Mouse (Mus musculus): ENCODE data around the gene Ifna7.
"Not testable (repeated sequence)": the region's sequence is repeated elsewhere in the genome, so short reads cannot be mapped to it uniquely, and the experiment has no call there.

Ifna7 gene

DNA sequence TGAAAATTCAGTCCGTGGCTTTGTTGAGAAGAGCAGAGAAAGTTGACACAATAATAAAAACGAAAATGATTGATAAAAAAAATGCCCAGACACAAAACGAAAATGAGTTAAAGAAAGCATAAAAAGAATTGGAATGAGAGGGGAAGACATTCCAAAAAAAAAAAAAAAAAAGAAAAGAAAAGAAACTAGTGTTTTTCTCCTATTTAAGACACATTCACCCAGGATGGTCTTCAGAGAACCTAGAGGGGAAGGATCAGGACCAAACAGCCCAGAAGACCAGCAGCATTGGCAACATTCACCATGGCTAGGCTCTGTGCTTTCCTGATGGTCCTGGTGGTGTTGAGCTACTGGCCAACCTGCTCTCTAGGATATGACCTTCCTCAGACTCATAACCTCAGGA, at the start of gene Ifna7:
Gene Ifna7 (plus strand): TSS at position 301 of the 400 bp plus-strand sequence.
- DNase-seq (ENCODE audit: low read depth): no peak

DNA sequence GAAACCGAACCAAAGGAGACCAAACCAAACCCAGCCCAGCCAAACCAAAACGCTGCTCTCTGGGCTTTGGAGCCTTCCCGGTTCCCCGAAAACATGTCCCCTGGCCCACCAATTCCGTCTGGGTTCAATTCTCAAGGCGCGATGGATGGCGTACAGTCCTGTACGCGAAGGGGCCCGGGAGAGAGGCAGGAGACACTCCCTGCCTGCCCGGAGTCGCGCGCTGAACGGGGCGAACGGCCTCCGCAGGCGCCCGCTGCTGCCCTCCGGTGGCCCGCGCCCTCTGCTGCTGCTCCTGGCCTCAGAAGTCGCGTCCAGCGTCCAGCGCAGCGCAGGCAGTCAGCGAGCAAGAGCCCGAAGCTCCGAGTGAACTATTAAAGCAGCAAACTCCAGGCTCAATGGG, 42.5 kb upstream of the Ifna7 start, which contains the start of gene Gm13290:
Gene Gm13290 (plus strand): TSS at position 301 of the 400 bp plus-strand sequence.
- not testable (repeated sequence) for DNase-seq (ENCODE audit: low read depth)

- not testable (repeated sequence) for DNase-seq (ENCODE audit: low read depth)
Measured at GRCm38 (mm10) chr4:88776622-88777021, 39.4 kb upstream of the Ifna7 start, which contains the start of gene Gm13289. Gene Gm13289, plus strand, starts transcription at chr4:88776922.

- not testable (repeated sequence) for DNase-seq (ENCODE audit: low read depth)
Measured at GRCm38 (mm10) chr4:88779550-88779949, 36.5 kb upstream of the Ifna7 start, which contains the start of gene Gm13272. Gene Gm13272, plus strand, starts transcription at chr4:88779850.

DNA sequence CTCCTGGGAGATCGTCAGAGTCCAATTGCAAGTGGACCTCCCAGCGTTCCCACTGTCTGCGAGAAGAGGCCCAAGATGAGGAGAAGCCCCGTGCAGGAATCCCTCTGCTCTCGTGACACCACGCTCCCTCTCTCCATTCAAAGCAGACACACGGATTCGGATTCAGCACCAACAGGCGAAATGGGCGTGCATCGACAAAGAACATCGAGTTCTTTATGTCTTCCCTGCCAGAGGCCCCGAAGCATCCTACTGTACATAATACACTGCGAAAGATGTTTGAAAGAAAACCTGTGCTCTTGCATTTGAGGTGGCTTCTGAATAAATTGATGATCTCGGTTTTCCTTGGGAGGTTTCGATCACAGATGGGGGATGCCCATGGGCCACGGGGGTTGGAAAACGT, 35.7 kb upstream of the Ifna7 start:
- not testable (repeated sequence) for DNase-seq (ENCODE audit: low read depth)

DNA sequence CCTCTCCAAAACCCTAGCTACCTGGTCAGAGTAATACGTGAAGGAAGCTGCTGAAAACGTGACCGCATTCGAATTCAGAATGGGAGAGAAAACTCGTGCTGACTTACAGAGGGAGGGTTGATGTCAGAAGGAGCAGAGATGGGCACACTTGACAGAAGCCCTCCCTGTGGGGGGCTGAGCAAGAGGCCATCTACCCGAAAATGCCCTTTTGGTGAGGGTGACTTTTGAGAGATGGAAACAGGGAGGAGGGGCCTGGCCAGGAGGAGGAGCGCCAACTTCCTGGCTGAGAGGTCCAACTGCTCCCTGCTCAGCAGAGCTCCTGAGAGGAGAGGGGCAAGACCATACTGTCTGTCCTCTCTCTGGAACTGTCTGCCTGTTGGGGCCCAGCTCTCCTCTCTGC, 34.2 kb upstream of the Ifna7 start, which contains the start of gene Ifnz:
Gene Ifnz (plus strand): TSS at position 301 of the 400 bp plus-strand sequence.
- DNase-seq (ENCODE audit: low read depth): not testable (repeated sequence)

DNA sequence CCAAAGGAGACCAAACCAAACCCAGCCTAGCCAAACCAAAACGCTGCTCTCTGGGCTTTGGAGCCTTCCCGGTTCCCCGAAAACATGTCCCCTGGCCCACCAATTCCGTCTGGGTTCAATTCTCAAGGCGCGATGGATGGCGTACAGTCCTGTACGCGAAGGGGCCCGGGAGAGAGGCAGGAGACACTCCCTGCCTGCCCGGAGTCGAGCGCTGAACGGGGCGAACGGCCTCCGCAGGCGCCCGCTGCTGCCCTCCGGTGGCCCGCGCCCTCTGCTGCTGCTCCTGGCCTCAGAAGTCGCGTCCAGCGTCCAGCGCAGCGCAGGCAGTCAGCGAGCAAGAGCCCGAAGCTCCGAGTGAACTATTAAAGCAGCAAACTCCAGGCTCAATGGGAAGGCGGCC, 33.7 kb upstream of the Ifna7 start:
- not testable (repeated sequence) for DNase-seq (ENCODE audit: low read depth)

DNA sequence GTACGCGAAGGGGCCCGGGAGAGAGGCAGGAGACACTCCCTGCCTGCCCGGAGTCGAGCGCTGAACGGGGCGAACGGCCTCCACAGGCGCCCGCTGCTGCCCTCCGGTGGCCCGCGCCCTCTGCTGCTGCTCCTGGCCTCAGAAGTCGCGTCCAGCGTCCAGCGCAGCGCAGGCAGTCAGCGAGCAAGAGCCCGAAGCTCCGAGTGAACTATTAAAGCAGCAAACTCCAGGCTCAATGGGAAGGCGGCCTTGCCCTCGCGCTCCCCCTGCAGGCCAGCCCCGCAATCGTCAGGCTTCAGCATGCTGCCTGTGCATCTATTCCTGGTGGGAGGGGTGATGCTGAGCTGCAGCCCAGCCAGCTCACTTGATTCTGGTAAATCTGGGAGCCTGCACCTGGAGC, 30.6 kb upstream of the Ifna7 start, which contains the start of gene Gm13276:
Gene Gm13276 (plus strand): TSS at position 301 of the 400 bp plus-strand sequence.
- DNase-seq (ENCODE audit: low read depth): not testable (repeated sequence)

DNA sequence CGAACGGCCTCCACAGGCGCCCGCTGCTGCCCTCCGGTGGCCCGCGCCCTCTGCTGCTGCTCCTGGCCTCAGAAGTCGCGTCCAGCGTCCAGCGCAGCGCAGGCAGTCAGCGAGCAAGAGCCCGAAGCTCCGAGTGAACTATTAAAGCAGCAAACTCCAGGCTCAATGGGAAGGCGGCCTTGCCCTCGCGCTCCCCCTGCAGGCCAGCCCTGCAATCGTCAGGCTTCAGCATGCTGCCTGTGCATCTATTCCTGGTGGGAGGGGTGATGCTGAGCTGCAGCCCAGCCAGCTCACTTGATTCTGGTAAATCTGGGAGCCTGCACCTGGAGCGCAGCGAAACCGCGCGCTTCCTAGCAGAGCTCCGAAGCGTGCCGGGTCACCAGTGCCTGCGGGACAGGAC, 27.6 kb upstream of the Ifna7 start, which contains the start of gene Gm13277:
Gene Gm13277 (plus strand): TSS at position 231 of the 400 bp plus-strand sequence.
- not testable (repeated sequence) for DNase-seq (ENCODE audit: low read depth)

DNA sequence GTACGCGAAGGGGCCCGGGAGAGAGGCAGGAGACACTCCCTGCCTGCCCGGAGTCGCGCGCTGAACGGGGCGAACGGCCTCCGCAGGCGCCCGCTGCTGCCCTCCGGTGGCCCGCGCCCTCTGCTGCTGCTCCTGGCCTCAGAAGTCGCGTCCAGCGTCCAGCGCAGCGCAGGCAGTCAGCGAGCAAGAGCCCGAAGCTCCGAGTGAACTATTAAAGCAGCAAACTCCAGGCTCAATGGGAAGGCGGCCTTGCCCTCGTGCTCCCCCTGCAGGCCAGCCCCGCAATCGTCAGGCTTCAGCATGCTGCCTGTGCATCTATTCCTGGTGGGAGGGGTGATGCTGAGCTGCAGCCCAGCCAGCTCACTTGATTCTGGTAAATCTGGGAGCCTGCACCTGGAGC, 24.8 kb upstream of the Ifna7 start, which contains the start of gene Gm13278:
Gene Gm13278 (plus strand): TSS at position 301 of the 400 bp plus-strand sequence.
- DNase-seq (ENCODE audit: low read depth): not testable (repeated sequence)

GRCm38 (mm10) chr4:88793936-88794675, 21.9 kb upstream of the Ifna7 start, which contains the start of gene Gm13275:
Gene Gm13275, plus strand, starts transcription at chr4:88794487.
- not testable (repeated sequence) for DNase-seq (ENCODE audit: low read depth)

DNA sequence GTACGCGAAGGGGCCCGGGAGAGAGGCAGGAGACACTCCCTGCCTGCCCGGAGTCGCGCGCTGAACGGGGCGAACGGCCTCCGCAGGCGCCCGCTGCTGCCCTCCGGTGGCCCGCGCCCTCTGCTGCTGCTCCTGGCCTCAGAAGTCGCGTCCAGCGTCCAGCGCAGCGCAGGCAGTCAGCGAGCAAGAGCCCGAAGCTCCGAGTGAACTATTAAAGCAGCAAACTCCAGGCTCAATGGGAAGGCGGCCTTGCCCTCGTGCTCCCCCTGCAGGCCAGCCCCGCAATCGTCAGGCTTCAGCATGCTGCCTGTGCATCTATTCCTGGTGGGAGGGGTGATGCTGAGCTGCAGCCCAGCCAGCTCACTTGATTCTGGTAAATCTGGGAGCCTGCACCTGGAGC, 18.9 kb upstream of the Ifna7 start, which contains the start of gene Gm13279:
Gene Gm13279 (plus strand): TSS at position 301 of the 400 bp plus-strand sequence.
- not testable (repeated sequence) for DNase-seq (ENCODE audit: low read depth)

DNA sequence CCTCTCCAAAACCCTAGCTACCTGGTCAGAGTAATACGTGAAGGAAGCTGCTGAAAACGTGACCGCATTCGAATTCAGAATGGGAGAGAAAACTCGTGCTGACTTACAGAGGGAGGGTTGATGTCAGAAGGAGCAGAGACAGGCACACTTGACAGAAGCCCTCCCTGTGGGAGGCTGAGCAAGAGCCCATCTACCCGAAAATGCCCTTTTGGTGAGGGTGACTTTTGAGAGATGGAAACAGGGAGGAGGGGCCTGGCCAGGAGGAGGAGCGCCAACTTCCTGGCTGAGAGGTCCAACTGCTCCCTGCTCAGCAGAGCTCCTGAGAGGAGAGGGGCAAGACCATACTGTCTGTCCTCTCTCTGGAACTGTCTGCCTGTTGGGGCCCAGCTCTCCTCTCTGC, 16.7 kb upstream of the Ifna7 start, which contains the start of gene Gm13285:
Gene Gm13285 (plus strand): TSS at position 301 of the 400 bp plus-strand sequence.
- DNase-seq (ENCODE audit: low read depth): not testable (repeated sequence)

DNA sequence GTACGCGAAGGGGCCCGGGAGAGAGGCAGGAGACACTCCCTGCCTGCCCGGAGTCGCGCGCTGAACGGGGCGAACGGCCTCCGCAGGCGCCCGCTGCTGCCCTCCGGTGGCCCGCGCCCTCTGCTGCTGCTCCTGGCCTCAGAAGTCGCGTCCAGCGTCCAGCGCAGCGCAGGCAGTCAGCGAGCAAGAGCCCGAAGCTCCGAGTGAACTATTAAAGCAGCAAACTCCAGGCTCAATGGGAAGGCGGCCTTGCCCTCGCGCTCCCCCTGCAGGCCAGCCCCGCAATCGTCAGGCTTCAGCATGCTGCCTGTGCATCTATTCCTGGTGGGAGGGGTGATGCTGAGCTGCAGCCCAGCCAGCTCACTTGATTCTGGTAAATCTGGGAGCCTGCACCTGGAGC, 13.1 kb upstream of the Ifna7 start, which contains the start of gene Gm13287:
Gene Gm13287 (plus strand): TSS at position 301 of the 400 bp plus-strand sequence.
- not testable (repeated sequence) for DNase-seq (ENCODE audit: low read depth)

DNA sequence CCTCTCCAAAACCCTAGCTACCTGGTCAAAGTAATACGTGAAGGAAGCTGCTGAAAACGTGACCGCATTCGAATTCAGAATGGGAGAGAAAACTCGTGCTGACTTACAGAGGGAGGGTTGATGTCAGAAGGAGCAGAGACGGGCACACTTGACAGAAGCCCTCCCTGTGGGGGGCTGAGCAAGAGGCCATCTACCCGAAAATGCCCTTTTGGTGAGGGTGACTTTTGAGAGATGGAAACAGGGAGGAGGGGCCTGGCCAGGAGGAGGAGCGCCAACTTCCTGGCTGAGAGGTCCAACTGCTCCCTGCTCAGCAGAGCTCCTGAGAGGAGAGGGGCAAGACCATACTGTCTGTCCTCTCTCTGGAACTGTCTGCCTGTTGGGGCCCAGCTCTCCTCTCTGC, 10.8 kb upstream of the Ifna7 start, which contains the start of gene Gm13288:
Gene Gm13288 (plus strand): TSS at position 301 of the 400 bp plus-strand sequence.
- not testable (repeated sequence) for DNase-seq (ENCODE audit: low read depth)

- DNase-seq (ENCODE audit: low read depth): not testable (repeated sequence)
Measured at GRCm38 (mm10) chr4:88805761-88806160, 10.3 kb upstream of the Ifna7 start.

DNA sequence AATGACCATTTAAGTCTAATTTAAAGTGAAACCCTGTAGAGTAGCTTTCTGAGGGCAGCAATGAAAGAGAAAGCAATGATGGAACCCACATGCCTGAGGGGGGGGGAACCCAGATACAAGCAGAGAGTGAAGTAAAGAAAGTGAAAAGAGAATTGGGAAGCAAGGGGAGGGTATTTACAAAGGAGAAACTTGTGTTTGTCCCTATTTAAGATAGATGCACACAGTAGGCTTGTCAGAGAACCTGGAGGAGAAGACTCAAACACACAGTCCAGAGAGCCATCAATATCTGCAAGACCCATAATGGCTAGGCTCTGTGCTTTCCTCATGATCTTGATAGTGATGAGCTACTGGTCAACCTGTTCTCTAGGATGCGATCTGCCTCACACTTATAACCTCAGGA, 3.6 kb downstream of the Ifna7 start, which contains the start of gene Ifna11:
Gene Ifna11 (plus strand): TSS at position 301 of the 400 bp plus-strand sequence.
- no peak for DNase-seq (ENCODE audit: low read depth)

DNA sequence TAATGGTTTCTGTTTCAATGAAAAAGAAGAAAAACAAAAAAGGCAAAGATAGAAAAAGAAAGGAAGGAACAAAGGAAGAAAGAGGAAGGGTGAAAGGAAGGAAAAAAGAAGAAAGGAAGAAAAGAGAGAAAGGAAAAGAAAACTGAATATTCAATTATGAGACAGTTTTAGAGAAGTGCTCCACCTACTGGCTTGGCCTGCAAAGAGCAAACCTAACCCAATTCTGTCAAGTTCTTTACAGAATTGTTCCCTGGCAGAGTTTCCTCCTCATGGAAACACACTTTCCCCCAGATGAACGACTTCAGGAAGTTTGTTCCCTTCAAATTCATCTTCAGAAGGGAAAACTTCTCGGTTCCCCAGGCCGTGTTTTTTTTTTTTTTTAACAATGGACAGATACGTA, 7.0 kb downstream of the Ifna7 start:
- DNase-seq (ENCODE audit: low read depth): peak; percentile 58

DNA sequence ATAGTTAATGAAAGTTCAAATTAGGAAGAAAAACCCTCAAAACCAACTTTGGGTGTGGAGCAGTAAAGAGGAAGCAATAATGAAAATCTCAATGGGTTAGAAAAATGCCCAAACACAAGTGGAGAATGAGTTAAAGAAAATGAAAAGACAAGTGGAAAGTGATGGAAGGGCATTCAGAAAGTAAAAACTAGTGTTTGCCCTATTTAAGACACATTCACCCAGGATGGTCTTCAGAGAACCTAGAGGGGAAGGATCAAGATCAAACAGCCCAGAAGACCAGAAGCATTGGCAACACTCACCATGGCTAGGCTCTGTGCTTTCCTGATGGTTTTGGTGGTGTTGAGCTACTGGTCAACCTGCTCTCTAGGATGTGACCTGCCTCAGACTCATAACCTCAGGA, 11.1 kb downstream of the Ifna7 start, which contains the start of gene Ifna6:
Gene Ifna6 (plus strand): TSS at position 301 of the 400 bp plus-strand sequence.
- DNase-seq (ENCODE audit: low read depth): not testable (repeated sequence)

- peak; percentile 63 for DNase-seq (ENCODE audit: low read depth)
Measured at GRCm38 (mm10) chr4:88830523-88830922, 14.5 kb downstream of the Ifna7 start.

DNA sequence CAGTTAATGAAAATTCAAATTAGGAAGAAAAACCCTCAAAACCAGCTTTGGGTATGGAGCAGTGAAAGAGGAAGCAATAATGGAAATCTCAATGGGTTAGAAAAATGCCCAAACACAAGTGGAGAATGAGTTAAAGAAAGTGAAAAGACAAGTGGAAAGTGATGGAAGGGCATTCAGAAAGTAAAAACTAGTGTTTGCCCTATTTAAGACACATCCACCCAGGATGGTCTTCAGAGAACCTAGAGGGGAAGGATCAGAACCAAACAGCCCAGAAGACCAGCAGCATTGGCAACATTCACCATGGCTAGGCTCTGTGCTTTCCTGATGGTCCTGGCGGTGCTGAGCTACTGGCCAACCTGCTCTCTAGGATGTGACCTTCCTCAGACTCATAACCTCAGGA, 19.2 kb downstream of the Ifna7 start, which contains the start of gene Ifna5:
Gene Ifna5 (plus strand): TSS at position 301 of the 400 bp plus-strand sequence.
- DNase-seq (ENCODE audit: low read depth): not testable (repeated sequence)

DNA sequence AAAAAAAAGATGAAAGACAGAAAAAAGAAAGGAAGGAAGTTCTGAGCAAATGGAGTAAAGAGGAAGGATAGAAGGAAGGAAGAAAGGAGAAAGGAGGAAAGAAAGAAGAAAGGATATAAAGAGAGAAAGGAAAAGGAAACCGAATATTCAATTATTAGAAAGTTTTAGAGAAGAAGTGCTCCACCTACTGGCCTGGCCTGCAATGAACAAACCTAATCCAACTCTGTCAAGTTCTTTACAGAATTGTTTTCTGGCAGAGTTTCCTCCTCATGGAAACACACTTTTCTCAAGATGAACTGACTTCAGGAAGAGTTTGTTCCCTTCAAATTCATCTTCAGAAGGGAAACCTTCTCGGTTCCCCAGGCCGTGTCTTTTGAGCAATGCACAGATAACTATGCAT, 22.8 kb downstream of the Ifna7 start:
- DNase-seq (ENCODE audit: low read depth): peak; percentile 50
